Mouse (Mus musculus): ENCODE results near the gene Ctnnd2. TPM values are rescaled to one million over a fixed set of nuclear protein-coding genes. Genes with fewer than 3 reads are reported as not detected.

Ctnnd2 gene
- total RNA-seq, 2 experiments from 2014 or later, result 285 to 297 TPM

- intact Hi-C loops (cut with DNase I), result no loop called here
- no peak for DNase-seq (ENCODE audit: extremely low spot score in 1 of 2, low spot score in 2 of 2)
Measured at GRCm38 (mm10) chr15:30667819-30668587, 495.6 kb downstream of the Ctnnd2 start.

- intact Hi-C loops (cut with DNase I), result no loop called here
- no peak for DNase-seq (ENCODE audit: extremely low spot score in 1 of 2, low spot score in 2 of 2)
Measured at GRCm38 (mm10) chr15:30681939-30682338, 509.5 kb downstream of the Ctnnd2 start.

DNA sequence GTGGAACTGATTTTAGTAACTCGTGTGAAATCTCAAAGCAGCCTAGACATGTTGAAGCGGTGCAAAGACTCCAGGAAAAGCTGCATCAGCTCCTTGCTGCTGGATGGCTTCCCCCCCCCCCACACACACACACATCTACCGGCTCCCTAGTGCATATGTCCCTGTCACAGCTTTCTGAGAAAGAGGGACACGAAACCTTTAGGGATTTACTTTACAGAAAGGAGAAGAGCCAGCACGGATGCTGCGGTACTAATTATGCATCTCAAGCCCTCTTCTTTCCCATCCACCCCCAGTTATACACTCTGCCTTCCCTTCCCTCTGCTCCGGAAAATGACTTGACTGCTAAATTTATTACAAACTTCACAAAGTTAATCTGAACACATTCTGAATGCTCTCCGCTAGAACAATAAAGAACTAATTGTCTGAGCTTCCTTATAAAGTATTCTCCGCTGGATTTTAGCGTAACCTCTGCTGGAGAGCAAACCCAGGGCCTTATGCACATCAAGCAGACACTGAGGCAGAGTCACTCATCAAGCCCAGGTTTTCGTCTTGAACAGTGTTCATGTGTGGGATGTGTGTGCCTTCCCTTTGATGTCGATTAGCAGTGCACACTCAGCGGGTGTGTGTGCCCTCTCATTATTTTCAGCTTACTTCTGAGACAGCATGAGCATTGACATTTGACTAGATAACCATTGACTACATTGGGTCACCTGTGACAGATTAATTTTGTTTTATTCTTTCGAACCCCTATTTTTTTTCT is 510.1 kb downstream of the Ctnnd2 start:
- intact Hi-C loops (cut with DNase I), result no loop called here
- peak in 1 of 2 experiments; percentile 14 for DNase-seq (ENCODE audit: extremely low spot score in 1 of 2, low spot score in 2 of 2)

GRCm38 (mm10) chr15:30686206-30687101 is 514.1 kb downstream of the Ctnnd2 start:
- intact Hi-C loops (cut with DNase I), result no loop called here
- DNase-seq (ENCODE audit: extremely low spot score in 1 of 2, low spot score in 2 of 2), result no peak

GRCm38 (mm10) chr15:30693754-30694205 is 521.4 kb downstream of the Ctnnd2 start:
- intact Hi-C loops (cut with DNase I), result no loop called here
- DNase-seq (ENCODE audit: extremely low spot score in 1 of 2, low spot score in 2 of 2), result peak; percentile 52 to 76

DNA sequence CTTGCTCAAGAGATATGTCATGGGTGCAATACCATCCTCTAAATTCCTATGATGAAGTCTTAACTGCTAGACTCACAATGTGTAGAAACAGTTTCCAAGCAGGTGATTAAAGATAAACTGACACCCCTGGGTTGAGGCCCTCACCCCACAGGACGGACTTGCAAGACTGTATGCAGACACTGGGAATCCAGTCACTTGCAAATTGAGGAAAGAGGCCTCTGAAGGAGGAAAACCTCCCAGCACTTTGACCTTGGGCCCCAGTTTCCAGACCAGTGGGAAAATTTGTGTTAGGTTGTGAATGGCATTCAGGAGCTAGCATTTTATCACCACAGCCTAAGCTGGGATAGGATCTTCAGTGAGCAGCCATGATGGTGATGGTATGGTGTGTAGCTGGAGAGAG is 521.9 kb downstream of the Ctnnd2 start:
- intact Hi-C loops (cut with DNase I), result no loop called here
- no peak for DNase-seq (ENCODE audit: extremely low spot score in 1 of 2, low spot score in 2 of 2)

- intact Hi-C loops (cut with DNase I), result no loop called here
- DNase-seq (ENCODE audit: extremely low spot score in 1 of 2, low spot score in 2 of 2), result no peak
Measured at GRCm38 (mm10) chr15:30695859-30696258, 523.5 kb downstream of the Ctnnd2 start.

- intact Hi-C loops (cut with DNase I), result no loop called here
- peak in 1 of 2 experiments; percentile 33 for DNase-seq (ENCODE audit: extremely low spot score in 1 of 2, low spot score in 2 of 2)
Measured at GRCm38 (mm10) chr15:30697356-30697755, 525.0 kb downstream of the Ctnnd2 start.

GRCm38 (mm10) chr15:30700762-30701161 is 528.4 kb downstream of the Ctnnd2 start:
- DNase-seq (ENCODE audit: extremely low spot score in 1 of 2, low spot score in 2 of 2), result no peak
- intact Hi-C loops (cut with DNase I), result no loop called here

DNA sequence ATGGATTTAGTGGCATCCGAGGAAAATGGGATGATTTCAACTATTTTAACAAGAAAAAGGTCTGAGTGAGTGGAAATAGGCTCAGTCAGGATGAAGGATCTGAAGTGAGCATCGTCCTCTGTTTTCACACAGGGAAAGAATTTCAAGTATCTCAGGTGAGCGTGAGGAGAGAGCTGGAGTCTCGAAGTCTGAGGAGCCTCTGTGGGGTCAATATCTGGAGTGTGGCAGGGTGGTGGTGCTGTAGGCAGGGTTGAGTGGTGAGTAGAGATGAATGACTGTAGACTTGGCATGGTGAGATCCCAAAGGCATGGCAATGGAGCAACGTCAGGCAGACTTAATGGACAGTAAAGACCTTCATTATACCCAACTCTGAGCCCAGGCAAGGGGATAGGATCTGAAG is 529.2 kb downstream of the Ctnnd2 start:
- intact Hi-C loops (cut with DNase I), result no loop called here

GRCm38 (mm10) chr15:30709026-30709753 is 536.8 kb downstream of the Ctnnd2 start:
- intact Hi-C loops (cut with DNase I), result no loop called here
- peak; percentile 25 to 62 for DNase-seq (ENCODE audit: extremely low spot score in 1 of 2, low spot score in 2 of 2)

More for the DNA sequence above, 529.2 kb downstream of the Ctnnd2 start:
- DNase-seq (ENCODE audit: extremely low spot score in 1 of 2, low spot score in 2 of 2), result no peak

DNA sequence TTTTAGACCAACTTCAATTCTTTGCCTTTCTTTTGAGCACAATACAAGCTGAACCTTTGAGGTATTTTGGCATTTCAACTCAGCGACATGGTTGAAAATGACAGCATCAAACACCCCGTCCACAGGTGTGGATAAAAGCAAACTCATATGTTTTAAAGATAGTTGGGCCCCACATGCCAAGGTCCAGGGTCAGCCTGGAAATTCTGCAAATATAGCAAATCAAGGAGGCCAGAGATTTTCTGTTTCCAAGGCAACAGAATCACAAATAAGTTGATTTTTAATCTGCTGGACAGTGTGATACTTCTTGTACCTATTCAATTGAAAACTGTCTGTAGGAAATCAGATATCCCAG is 537.3 kb downstream of the Ctnnd2 start:
- DNase-seq (ENCODE audit: extremely low spot score in 1 of 2, low spot score in 2 of 2), result no peak

GRCm38 (mm10) chr15:30714823-30715222 is 542.4 kb downstream of the Ctnnd2 start:
- no peak for DNase-seq (ENCODE audit: extremely low spot score in 1 of 2, low spot score in 2 of 2)
- intact Hi-C loops (cut with DNase I), result no loop called here

More for the DNA sequence above, 537.3 kb downstream of the Ctnnd2 start:
- intact Hi-C loops (cut with DNase I), result no loop called here

- intact Hi-C loops (cut with DNase I), result no loop called here
- DNase-seq (ENCODE audit: extremely low spot score in 1 of 2, low spot score in 2 of 2), result no peak
Measured at GRCm38 (mm10) chr15:30718811-30719210, 546.4 kb downstream of the Ctnnd2 start.

DNA sequence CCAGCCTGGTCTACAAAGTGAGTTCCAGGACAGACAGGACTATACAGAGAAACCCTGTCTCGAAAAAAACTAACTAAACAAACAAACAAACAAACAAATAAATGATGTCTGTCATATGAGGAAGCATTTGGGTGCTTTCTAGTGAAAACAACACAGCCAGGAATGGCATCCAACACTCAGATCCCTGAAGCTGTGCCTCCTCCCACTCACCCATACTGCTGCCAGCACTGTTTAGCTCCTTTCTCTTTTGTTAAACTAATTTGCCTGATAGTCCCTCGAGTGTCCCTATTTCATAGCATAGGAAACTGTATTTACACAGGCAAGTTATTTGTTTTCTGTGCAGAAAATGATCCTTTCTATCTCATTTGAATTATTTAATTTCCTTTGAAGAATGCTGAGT is 546.8 kb downstream of the Ctnnd2 start:
- no peak for DNase-seq (ENCODE audit: extremely low spot score in 1 of 2, low spot score in 2 of 2)
- intact Hi-C loops (cut with DNase I), result no loop called here

GRCm38 (mm10) chr15:30721098-30721497 is 548.7 kb downstream of the Ctnnd2 start:
- DNase-seq (ENCODE audit: extremely low spot score in 1 of 2, low spot score in 2 of 2), result no peak
- intact Hi-C loops (cut with DNase I), result no loop called here

- intact Hi-C loops (cut with DNase I), result no loop called here
- DNase-seq (ENCODE audit: extremely low spot score in 1 of 2, low spot score in 2 of 2), result no peak
Measured at GRCm38 (mm10) chr15:30726066-30726465, 553.7 kb downstream of the Ctnnd2 start.

DNA sequence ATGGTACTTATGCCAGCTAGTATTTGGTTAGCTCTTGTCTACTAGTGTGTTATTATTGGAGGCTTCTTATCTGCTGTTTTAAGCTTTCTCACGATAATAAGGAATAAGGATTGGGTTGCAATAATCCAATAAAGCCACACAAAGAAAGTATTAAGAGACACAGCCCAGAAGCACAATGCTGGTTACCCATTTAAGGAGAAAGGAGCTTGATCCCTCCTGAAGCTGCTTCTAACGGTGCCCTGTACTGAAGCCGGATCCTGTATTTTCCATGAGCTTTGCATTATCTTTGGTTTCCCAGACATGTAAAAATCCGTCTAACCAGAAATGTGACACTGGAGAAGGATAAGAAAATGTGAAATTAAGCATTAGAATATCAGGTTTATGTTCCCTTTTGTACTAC is 565.8 kb downstream of the Ctnnd2 start:
- intact Hi-C loops (cut with DNase I), result loop anchor here (10.0 kb wide), 1 partner anchor 313 kb away; no protein-coding TSS in a partner anchor
- no peak for DNase-seq (ENCODE audit: extremely low spot score in 1 of 2, low spot score in 2 of 2)

Data from left cerebral cortex, postnatal 10 days (tissue).